Mouse (Mus musculus): ENCODE measurements at regions not wholly inside any gene's neighbourhood (a gene's known extent, or its start where the extent isn't known, plus 50 kb on each side); places are given as distances from the start of the nearest gene placed in this dataset.

- DNase-seq: no peak
These were observed 52.1 kb upstream of the Hmcn1 start for GRCm38 (mm10) chr1:151045334-151045733.

GRCm38 (mm10) chr1:151046626-151047025, 53.4 kb upstream of the Hmcn1 start:
- peak; percentile 16 for DNase-seq

GRCm38 (mm10) chr1:151049726-151050506, 56.7 kb upstream of the Hmcn1 start:
- no peak for DNase-seq

GRCm38 (mm10) chr1:151050507-151050816, 57.2 kb upstream of the Hmcn1 start:
- DNase-seq: no peak

- peak; percentile 36 for DNase-seq
These were observed 60.0 kb upstream of the Hmcn1 start for GRCm38 (mm10) chr1:151053268-151053667.

GRCm38 (mm10) chr1:151055396-151055795, 62.2 kb upstream of the Hmcn1 start:
- DNase-seq: no peak

- DNase-seq: peak; percentile 19
These were observed 66.4 kb upstream of the Hmcn1 start for GRCm38 (mm10) chr1:151059546-151060136.

GRCm38 (mm10) chr1:151065090-151065567, 71.9 kb upstream of the Hmcn1 start:
- peak; percentile 53 for DNase-seq

- peak; percentile 69 for DNase-seq
These were observed 73.3 kb upstream of the Hmcn1 start for GRCm38 (mm10) chr1:151066379-151067128.

- DNase-seq: no peak
These were observed 81.5 kb upstream of the Hmcn1 start for GRCm38 (mm10) chr1:151074508-151075314.

GRCm38 (mm10) chr1:151075541-151075940, 82.3 kb upstream of the Hmcn1 start:
- DNase-seq: no peak

GRCm38 (mm10) chr1:151078909-151079522, 85.8 kb upstream of the Hmcn1 start:
- peak; percentile 91 for DNase-seq

- DNase-seq: peak; percentile 33
These were observed 86.6 kb upstream of the Hmcn1 start for GRCm38 (mm10) chr1:151079614-151080360.

- DNase-seq: peak; percentile 67
These were observed 87.3 kb upstream of the Hmcn1 start for GRCm38 (mm10) chr1:151080510-151080980.

GRCm38 (mm10) chr1:151082510-151083033, 89.3 kb upstream of the Hmcn1 start:
- DNase-seq: no peak

GRCm38 (mm10) chr1:151083806-151084205, 90.6 kb upstream of the Hmcn1 start:
- DNase-seq: no peak

GRCm38 (mm10) chr1:151086111-151086859, 93.0 kb upstream of the Hmcn1 start:
- DNase-seq: no peak

- DNase-seq: no peak
These were observed 94.0 kb upstream of the Hmcn1 start for GRCm38 (mm10) chr1:151087151-151087660.

GRCm38 (mm10) chr1:151087811-151088511, 94.4 kb upstream of the Gm47985 start:
- DNase-seq: no peak

Data from kidney, adult 18-20 months (tissue).